Mouse (Mus musculus): ENCODE measurements around the gene Gucy2g. TPM values are rescaled to one million over a fixed set of nuclear protein-coding genes. Genes with fewer than 3 reads are reported as not detected.

The Gucy2g gene
- polyA plus RNA-seq, 1 experiment from 2014 or later: 0.02 TPM

GRCm38 (mm10) chr19:55148109-55148508 lies 92.9 kb downstream of the Gucy2g start:
- H3K27me3 ChIP-seq (ENCODE audit: insufficient read depth, low read length): no peaks in the 10 kb centered on the region
- H3K9me3 ChIP-seq (ENCODE audit: low read length): no peaks in the 10 kb centered on the region
- H3K4me3 ChIP-seq (ENCODE audit: low read depth, low read length): no peak overlapping the region
- no peak overlapping the region for H3K9ac ChIP-seq (replicated peaks)
- no peak overlapping the region for H3K4me2 ChIP-seq (ENCODE audit: low read depth, low read length)
- no peak for DNase-seq
- no peak for TF ChIP-seq CTCF (IDR thresholded peaks at IDR 0.05; ENCODE audit: low read depth)
- TF ChIP-seq EP300 (IDR thresholded peaks at IDR 0.05; ENCODE audit: low read depth): no peak
- H3K36me3 ChIP-seq (replicated peaks; ENCODE audit: insufficient read depth, low read length): no peaks in the 10 kb centered on the region
- H3K27ac ChIP-seq (ENCODE audit: low read depth): no peak overlapping the region
- 43% methylated on average over 6 of the region's 6 CpGs for WGBS (ENCODE audit: insufficient replicate concordance)
- ATAC-seq: no peak
- peaks cover 19% of the 10 kb centered on the region for H3K4me1 ChIP-seq (ENCODE audit: insufficient read depth)

Small RNA genes lying within 50 kb of the gene (microRNA-seq; reads per million reads assigned to microRNA genes)
- gene Mir6715: 6.5 reads per million, percentile 12 among the genes with 10 or more reads in this experiment

Other genes starting within 250 kb of the Gucy2g start
- gene Gpam, start 114.0 kb downstream of the Gucy2g start, polyA plus RNA-seq (2015; fragmentation: Nextera tagmentation; extraction: Ambion mirVana): 19.8 and 24.2 TPM in 2 replicates
- 0.09 and 0.19 TPM in 2 replicates for gene Tectb, start 60.5 kb downstream of the Gucy2g start, polyA plus RNA-seq (2015; fragmentation: Nextera tagmentation; extraction: Ambion mirVana)
- 397 and 414 TPM in 2 replicates for gene Acsl5, start 10.7 kb upstream of the Gucy2g start, polyA plus RNA-seq (2015; fragmentation: Nextera tagmentation; extraction: Ambion mirVana)
- gene Zdhhc6, start 74.8 kb upstream of the Gucy2g start, polyA plus RNA-seq (2015; fragmentation: Nextera tagmentation; extraction: Ambion mirVana): 49.0 and 49.9 TPM in 2 replicates
- gene Vti1a, start 75.1 kb upstream of the Gucy2g start, polyA plus RNA-seq (2015; fragmentation: Nextera tagmentation; extraction: Ambion mirVana): 9.7 and 10.5 TPM in 2 replicates